Mouse (Mus musculus) lung, adult 10 weeks (tissue): ENCODE results near the gene Gas2l2. TPM values are rescaled to one million over a fixed set of nuclear protein-coding genes. Genes with fewer than 3 reads are reported as not detected.

Source experiments
- polyA plus RNA-seq: library from polyadenylated mRNA; stranded (reverse); fragments of 350-450 nt; fragmentation: Illumina TruSeq; extraction: RNeasy Lipid Tissue Mini Kit (QIAGEN cat#74804); gene quantifications from one replicate; pipeline ENCODE4 v1.2.3, GENCODE M21; 2014; ENCODE audit warnings: low read depth, low replicate concordance; ENCODE audit not compliant: insufficient read depth

The Gas2l2 gene
- polyA plus RNA-seq: 1.4 TPM

DNA sequence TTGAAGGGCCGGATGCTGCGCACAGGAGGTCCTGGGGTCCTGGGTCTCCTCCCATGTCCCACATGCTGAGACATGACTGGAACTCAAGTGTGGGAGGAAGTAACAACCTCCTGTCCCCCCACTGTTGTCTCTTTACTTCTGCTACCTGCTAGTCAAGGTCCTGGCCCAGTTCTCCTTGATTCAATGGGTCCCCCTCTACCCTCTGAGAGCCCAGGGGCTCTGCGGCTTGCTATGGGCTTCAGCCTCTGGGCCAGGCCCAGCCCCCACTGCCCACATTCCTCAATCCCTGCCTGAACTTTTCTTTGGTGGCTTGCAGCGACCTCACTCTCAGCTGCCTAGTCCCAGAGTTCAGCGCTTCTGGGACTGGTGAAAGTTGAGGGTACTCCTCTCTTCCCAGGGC is at the start of gene Gas2l2:
Gene Gas2l2, minus strand, starts transcription at position 101 of the 400 bp plus-strand sequence.

GRCm38 (mm10) chr11:83472324-83473234 is 43.3 kb upstream of the Gas2l2 start, which contains the start of gene Taf15:
Taf15 (plus strand) TSS chr11:83473086.

GRCm38 (mm10) chr11:83462711-83463244 is 33.5 kb upstream of the Gas2l2 start, which contains the start of gene Mmp28:
Mmp28 (minus strand) TSS chr11:83463071.

DNA sequence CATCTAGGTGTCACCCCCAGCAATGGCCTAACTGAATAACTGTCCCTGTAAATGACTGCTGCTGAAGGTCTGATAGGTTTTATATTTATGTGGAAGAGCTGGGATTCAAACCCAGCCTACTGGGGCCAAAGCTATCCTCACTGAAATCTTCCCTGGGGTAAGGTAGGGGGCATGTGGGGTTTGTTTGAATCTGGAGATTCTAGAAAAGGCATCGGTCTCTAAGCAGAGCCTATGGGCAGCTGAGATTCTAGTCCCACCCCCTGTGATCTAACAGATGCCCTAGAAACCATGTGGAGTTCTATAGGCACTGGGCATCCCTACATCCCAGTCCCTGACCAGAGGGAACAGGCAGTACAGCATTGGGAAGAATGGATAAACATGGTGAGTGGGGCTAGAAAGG is 8.1 kb upstream of the Gas2l2 start, which contains the start of gene 1700020L24Rik:
Gene 1700020L24Rik, plus strand, starts transcription at position 301 of the 400 bp plus-strand sequence.

GRCm38 (mm10) chr11:83409087-83409754 is 20.0 kb downstream of the Gas2l2 start, which contains the start of gene Rasl10b:
Rasl10b (plus strand) TSS chr11:83409137.

Other genes starting within 250 kb of the Gas2l2 start
- gene Slfn3, start 238.1 kb downstream of the Gas2l2 start, polyA plus RNA-seq: 0.60 TPM
- gene Slfn14, start 142.7 kb downstream of the Gas2l2 start, polyA plus RNA-seq: not detected
- 29.8 TPM for gene Ap2b1, start 130.4 kb downstream of the Gas2l2 start, polyA plus RNA-seq
- 6.6 TPM for gene Pex12, start 126.9 kb downstream of the Gas2l2 start, polyA plus RNA-seq
- 0.64 TPM for gene Rasl10b, start 20.3 kb downstream of the Gas2l2 start, polyA plus RNA-seq
- 0.50 TPM for gene 1700020L24Rik, start 8.2 kb upstream of the Gas2l2 start, polyA plus RNA-seq
- gene Mmp28, start 33.6 kb upstream of the Gas2l2 start, polyA plus RNA-seq: 7.7 TPM
- gene Taf15, start 43.6 kb upstream of the Gas2l2 start, polyA plus RNA-seq: 38.2 TPM
- gene Heatr9, start 92.7 kb upstream of the Gas2l2 start, polyA plus RNA-seq: 0.12 TPM
- gene Ccl5, start 101.1 kb upstream of the Gas2l2 start, polyA plus RNA-seq: 65.3 TPM
- 39.2 TPM for gene Ccl9, start 149.2 kb upstream of the Gas2l2 start, polyA plus RNA-seq
- 252 TPM for gene Ccl6, start 163.6 kb upstream of the Gas2l2 start, polyA plus RNA-seq
- gene Rpl9-ps1, start 216.2 kb upstream of the Gas2l2 start, polyA plus RNA-seq: not detected
- 1.5 TPM for gene Ccl3, start 219.9 kb upstream of the Gas2l2 start, polyA plus RNA-seq
- 2.4 TPM for gene Ccl4, start 233.1 kb upstream of the Gas2l2 start, polyA plus RNA-seq